Mouse (Mus musculus): ENCODE data around the gene Fgfr2. TPM values are rescaled to one million over a fixed set of nuclear protein-coding genes. Genes with fewer than 3 reads are reported as not detected.
"Not testable (repeated sequence)": the region's sequence is repeated elsewhere in the genome, so short reads cannot be mapped to it uniquely, and the experiment has no call there.

Gene Fgfr2
- total RNA-seq, 2 experiments from 2014 or later = 1.7 to 3.7 TPM

DNA sequence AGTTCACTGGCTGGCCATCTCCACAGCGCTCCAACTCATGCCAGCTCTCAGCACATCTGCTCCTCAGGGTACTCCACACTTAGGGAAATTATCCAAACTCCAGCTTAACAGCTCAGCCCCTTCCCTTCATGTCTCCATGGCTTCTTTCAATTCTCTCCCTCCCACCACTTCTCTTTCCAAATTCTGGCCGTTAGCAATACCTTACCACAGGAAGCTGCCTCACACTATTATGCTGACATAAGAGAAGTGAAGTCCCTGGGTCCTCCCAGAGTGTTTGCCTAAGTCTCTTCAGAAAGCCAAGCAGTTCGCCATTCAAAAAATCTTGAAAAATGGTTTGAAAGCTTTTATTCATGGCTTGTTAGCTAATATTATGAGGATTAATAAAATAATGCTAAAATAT lies 2649.3 kb downstream of the Fgfr2 start:
- ATAC-seq (replicated peaks; ENCODE audit: low FRiP score, poor library complexity, severe bottlenecking) = no peak

GRCm38 (mm10) chr7:130472683-130473082 lies 2650.5 kb downstream of the Fgfr2 start:
- no peak for ATAC-seq (replicated peaks; ENCODE audit: low FRiP score, poor library complexity, severe bottlenecking)

GRCm38 (mm10) chr7:130471045-130471444 lies 2652.1 kb downstream of the Fgfr2 start:
- no peak for ATAC-seq (replicated peaks; ENCODE audit: low FRiP score, poor library complexity, severe bottlenecking)

GRCm38 (mm10) chr7:130455587-130456246 lies 2667.4 kb downstream of the Fgfr2 start:
- ATAC-seq (replicated peaks; ENCODE audit: low FRiP score, poor library complexity, severe bottlenecking) = no peak

- no peak for ATAC-seq (replicated peaks; ENCODE audit: low FRiP score, poor library complexity, severe bottlenecking)
Measured at GRCm38 (mm10) chr7:130454226-130454625, 2668.9 kb downstream of the Fgfr2 start.

- ATAC-seq (replicated peaks; ENCODE audit: low FRiP score, poor library complexity, severe bottlenecking) = no peak
Measured at GRCm38 (mm10) chr7:130435776-130436175, 2687.4 kb downstream of the Fgfr2 start.

- no peak for ATAC-seq (replicated peaks; ENCODE audit: low FRiP score, poor library complexity, severe bottlenecking)
Measured at GRCm38 (mm10) chr7:130432141-130432540, 2691.0 kb downstream of the Fgfr2 start.

- no peak for ATAC-seq (replicated peaks; ENCODE audit: low FRiP score, poor library complexity, severe bottlenecking)
Measured at GRCm38 (mm10) chr7:130426586-130426985, 2696.6 kb downstream of the Fgfr2 start.

- ATAC-seq (replicated peaks; ENCODE audit: low FRiP score, poor library complexity, severe bottlenecking) = no peak
Measured at GRCm38 (mm10) chr7:130425991-130426390, 2697.2 kb downstream of the Fgfr2 start.

GRCm38 (mm10) chr7:130419961-130420360 lies 2703.2 kb downstream of the Fgfr2 start:
- ATAC-seq (replicated peaks; ENCODE audit: low FRiP score, poor library complexity, severe bottlenecking) = no peak

GRCm38 (mm10) chr7:130407622-130408021 lies 2715.5 kb downstream of the Fgfr2 start:
- no peak for ATAC-seq (replicated peaks; ENCODE audit: low FRiP score, poor library complexity, severe bottlenecking)

- no peak for ATAC-seq (replicated peaks; ENCODE audit: low FRiP score, poor library complexity, severe bottlenecking)
Measured at GRCm38 (mm10) chr7:130403346-130403745, 2719.8 kb downstream of the Fgfr2 start.

- no peak for ATAC-seq (replicated peaks; ENCODE audit: low FRiP score, poor library complexity, severe bottlenecking)
Measured at GRCm38 (mm10) chr7:130394697-130395096, 2728.5 kb downstream of the Fgfr2 start.

GRCm38 (mm10) chr7:130390060-130390459 lies 2733.1 kb downstream of the Fgfr2 start:
- not testable (repeated sequence) for ATAC-seq (replicated peaks; ENCODE audit: low FRiP score, poor library complexity, severe bottlenecking)

DNA sequence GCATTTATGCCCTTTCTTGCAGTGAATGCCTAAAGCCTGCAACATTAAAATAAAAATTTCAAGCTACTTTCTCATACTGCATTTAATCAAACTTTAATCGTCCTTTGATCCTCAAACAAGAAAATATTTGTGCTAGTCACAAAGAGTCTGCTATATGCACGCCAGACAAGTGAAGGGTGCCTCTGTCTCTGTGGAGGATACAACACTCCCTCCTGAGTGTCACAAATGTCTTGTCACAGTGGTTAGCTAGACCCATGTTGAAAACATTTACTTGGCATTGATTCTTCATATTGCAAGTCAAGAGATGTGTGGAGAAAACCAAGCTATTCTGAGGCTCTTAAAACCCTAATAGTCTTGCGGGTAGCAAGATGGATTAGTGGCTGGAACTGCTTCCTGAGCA lies 2736.8 kb downstream of the Fgfr2 start:
- no peak for ATAC-seq (replicated peaks; ENCODE audit: low FRiP score, poor library complexity, severe bottlenecking)

DNA sequence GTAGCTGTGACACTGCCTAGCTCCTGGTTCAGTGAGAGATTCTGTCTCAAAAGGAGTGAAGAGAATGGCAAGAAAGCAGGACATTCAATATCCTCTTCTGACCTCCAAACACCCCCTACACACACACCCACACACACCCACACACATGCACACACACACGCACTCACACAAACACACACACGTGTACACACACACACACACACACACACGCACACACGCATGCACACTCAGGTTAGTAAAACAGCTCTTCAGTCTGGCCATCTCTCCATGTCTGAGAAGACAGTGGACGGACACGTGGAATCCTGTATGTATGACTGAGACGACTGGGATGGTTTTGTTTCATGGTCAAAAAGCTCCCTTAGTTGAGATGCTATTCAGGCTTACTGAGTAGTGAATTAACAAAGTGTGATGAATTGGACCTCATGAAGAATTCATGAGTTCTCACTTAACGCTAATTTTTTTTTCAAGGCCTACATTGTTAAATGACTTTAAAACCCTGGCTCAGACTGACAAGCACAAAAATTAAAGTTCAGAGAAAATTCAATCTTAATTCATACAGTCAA lies 2737.3 kb downstream of the Fgfr2 start:
- ATAC-seq (replicated peaks; ENCODE audit: low FRiP score, poor library complexity, severe bottlenecking) = no peak

DNA sequence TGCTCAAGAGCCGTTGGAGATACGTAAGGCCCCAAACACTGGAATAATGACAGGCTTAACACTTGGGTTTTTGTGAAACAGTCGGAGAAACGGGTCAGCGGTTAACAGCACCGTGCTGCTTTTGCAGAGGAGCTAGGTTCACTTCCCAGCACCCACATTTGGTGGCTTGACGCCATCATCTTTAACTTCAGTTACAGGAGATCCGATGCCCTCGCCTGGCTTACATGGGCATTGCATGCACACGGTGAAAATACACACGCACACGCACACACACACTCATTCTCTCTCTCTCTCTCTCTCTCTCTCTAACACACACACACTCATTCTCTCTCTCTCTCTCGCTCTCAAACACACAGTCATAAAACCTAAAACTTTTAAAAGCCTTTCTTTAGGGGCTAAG lies 2741.0 kb downstream of the Fgfr2 start:
- ATAC-seq (replicated peaks; ENCODE audit: low FRiP score, poor library complexity, severe bottlenecking) = no peak

DNA sequence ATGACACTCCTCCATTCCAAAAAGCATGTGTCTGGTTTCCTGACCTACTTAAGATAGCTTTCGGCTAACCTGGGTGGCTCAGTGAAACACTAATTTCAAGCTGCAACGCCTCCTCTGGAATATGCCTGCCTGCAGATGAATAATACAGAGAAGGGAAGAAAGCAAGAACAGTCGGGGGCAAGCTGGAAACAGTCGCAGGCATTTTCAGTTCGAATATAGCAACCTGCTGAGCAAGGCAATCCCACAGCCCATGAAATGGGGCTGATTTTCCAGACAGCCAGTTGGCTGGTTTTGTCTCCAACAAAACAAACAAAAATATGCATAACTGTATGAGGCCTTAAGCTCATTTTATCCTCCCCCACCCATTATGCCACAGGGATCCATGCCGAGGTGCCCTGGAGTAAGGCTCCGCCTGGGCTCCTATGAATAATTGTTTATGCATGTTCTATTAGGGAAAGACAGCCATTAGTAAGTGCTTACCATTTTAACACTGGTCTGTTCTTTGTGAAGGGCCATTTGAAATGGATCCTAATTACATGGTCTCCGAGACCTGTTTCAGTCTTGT lies 2741.7 kb downstream of the Fgfr2 start:
- ATAC-seq (replicated peaks; ENCODE audit: low FRiP score, poor library complexity, severe bottlenecking) = no peak

GRCm38 (mm10) chr7:130380769-130381355 lies 2742.3 kb downstream of the Fgfr2 start:
- ATAC-seq (replicated peaks; ENCODE audit: low FRiP score, poor library complexity, severe bottlenecking) = no peak

GRCm38 (mm10) chr7:130380367-130380766 lies 2742.8 kb downstream of the Fgfr2 start:
- ATAC-seq (replicated peaks; ENCODE audit: low FRiP score, poor library complexity, severe bottlenecking) = no peak

DNA sequence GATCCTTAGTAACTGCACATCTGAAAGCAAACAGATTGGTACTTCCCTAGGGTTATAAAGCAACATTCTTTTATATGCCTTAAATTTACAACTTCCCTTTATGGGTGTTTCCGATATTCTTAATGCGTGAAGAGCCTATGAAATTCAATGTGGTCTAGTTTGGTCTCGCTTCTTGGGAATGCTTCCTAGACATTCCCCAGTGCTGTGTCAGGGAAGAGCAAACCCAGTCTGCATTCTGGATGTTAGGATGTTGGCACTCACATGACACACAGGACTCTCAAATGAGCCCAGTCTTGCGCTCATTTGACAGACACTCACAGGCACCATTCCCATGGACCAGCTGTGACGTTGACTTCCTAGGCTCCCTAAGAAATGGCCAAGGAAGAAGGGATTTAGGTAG lies 2743.3 kb downstream of the Fgfr2 start:
- ATAC-seq (replicated peaks; ENCODE audit: low FRiP score, poor library complexity, severe bottlenecking) = no peak
